Mouse (Mus musculus): ENCODE data around the gene Cit.

The Cit gene

DNA sequence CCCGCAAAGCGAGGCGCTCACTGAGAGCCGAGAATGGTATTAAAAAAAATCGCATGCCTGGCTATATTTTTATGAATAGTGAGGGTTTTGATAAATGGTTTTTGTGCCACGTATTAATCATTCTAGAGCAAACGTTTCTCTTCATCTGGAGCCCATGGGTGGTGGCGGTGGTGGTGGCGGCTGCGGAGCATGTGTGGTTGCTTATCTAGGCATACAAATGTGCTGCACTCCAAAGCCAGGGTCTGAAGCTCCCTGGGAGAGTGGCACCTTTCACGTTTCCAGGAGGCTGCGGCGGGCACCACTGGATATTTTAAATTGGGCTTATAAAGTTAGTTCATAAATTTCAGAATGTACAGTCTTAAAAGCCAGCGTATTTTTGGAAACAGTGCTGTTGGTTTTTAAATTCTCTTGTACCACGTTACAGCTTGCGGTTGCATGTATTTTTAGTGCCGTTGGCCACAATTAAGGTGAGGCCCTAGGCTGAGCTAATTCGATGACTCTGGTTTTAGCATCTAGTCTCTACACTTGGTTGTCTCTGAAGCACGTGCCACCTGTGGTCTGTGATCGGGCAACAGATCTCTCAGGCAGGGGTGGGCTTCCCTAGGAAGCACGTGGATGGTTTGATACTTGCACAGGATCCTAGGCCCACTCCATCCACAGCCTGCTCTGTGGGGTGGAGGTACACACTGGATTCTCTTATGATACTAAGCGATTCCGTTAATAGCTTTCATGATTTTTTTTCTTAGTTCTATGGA lies 73.7 kb downstream of the Cit start:
- DNase-seq: no peak

DNA sequence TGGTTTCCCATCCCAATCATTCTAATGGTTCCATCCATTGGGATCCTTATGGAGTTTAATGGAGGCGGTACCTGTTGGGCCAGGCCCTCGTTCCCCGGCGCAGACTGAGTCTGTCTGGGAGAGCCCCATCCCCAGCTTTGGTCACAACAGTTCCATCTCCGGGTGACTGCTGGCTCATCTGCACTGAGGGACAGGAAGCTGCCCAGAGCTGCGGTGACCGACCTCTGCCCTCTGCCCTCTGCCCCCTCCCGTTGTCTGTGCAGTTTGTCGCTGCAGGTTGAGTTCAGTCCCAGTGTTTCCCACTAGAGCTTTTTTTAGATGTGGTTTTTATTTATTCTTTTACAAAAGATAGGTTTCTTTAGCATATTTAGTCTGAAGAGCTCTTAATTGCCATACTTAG lies 76.9 kb downstream of the Cit start:
- DNase-seq: no peak

DNA sequence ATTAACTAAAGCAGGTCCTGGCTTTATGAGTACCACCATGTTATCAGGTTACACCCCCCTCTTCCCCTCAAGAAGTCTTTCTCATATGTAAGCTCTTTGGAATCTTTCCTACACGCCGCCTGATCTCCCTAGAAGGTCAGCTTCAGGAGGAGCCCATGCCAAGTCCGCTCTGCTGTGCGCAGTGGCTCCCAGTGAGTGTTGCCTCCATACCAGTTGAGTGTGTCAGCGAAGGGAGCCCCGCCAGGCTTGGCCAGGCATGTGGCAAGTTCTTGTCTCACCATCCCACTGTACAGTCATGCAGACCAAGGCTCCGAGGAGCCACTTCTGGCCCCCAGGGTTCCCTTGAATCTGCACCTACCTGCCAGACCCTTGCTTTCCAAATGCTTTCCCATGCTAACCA lies 79.9 kb downstream of the Cit start:
- DNase-seq: no peak

DNA sequence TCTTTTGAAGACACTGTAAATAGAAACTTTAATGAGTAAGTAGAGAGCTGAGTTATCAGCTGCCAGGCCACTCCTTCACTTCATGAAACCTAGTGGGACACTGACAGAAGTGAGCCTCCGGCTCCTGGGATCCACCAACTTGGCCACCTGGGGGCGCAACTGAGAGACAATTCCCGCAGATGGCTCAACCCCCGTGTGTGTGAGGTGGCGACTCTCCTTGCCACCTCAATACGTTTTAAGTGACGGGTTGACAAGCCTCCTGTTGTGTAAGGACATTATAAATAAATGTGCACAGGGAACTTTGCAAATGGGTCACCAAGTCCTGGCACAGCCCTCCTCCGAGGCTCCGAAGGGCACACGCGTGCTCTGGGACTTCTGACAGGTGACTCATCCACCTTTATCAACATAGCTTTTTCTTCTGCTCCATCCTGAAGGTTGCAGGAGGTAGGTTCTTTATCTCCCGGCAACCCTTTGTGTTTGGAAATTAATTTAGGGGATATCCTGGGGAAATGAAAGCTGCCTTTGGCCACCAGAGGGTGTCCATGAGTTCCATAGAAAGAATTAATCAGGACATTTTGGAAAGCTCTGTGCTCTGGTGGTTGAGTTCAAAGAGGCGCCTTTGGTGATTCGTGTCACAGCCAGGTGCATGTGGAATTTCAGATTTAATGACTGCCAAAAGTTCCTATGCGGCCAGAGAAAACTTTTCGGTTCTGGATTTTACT lies 83.9 kb downstream of the Cit start:
- peak; percentile 29 to 58 for DNase-seq

DNA sequence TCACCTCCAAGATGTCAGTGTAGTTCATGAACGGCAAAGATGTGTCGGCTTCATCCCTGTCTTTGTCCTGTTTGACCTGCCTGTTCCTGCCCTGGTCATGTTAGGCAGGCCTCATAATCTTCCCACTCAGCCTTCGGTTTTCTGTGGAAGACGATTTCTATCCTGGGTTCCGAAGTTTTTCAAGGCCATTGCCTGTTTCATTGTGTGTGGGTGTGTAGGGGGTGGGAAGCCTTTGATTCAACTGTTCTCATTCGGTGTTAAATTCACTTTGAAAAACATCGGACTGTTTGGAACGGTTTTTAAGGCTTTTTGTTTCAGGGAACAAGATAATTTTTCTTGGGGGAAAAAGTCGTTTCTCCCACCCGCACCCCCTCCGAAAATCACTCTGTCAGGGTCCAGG lies 87.2 kb downstream of the Cit start:
- DNase-seq: no peak

DNA sequence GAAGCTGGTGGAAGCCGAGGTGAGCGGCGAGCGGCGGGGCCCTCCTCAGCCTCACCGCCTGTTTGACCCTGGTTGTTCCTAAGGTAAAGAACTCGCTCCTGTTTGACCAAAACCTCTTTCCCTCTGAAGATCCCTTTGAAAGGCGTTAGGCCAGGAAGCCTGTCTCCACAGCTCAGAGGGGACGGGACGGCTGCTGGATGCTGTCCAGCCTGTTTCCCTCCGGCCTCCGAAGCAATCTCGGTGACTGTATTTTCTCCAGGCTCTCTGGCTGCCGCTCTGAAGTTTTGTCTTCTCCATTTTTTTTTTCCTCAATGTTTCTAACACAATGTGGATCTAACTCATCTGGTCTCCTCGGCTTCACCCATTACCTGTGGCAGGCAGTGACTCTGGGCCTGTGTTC lies 91.8 kb downstream of the Cit start:
- DNase-seq: no peak

DNA sequence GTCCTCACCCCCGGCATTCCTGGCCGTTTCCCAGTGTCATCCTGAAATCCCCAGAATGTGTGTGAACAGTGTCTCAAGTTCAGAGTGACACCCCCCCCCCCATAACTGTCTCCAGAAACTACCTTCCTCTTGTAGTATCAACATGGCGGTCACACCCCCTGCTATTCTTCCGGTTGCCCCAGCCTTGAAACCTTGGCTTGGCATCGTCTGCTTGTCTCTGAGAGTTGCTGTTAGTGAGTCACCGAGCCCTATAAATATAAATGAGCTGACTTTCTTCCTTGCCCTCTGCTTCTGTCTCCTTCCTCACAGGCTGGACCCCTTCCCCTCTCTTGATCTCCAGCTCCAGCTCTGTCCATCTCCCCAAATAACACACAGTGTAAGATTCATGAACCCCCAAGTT lies 92.5 kb downstream of the Cit start:
- DNase-seq: no peak

DNA sequence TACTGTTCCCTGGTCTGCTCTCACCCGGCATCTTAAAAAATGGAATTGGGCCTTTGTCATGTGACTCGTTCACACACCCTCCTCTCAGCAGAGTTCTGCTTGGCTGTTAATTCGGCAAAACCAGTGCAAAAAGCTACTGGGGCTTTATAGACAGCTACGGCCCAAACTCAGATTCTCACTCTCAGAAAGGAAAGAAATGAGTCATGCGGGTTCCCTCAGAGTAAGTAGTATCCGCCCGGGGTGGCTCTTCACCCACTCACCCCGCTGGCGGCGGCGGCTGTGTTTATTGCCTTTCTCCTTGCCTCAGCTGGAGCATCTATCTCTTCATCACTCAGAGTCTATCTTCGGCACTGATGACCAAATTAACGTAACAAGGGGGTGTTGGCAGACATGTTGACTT lies 93.9 kb downstream of the Cit start:
- DNase-seq: no peak

DNA sequence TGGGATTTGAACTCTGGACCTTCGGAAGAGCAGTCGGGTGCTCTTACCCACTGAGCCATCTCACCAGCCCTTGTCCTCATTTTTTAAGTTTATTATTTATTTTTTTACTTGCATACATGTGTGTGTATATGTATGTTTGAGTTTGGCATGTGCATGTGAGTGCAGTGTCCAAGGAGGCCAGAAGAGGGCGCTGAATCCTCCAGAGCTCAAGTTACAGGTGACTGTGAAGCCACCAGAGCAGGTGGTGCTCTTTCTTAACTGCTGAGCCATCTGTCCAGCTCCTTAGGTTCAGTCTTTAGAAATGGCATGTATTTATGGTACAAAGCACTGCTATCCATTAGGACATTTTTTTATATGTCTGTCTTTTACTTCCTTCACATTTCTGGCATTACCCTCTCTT lies 97.3 kb downstream of the Cit start:
- DNase-seq: no peak

DNA sequence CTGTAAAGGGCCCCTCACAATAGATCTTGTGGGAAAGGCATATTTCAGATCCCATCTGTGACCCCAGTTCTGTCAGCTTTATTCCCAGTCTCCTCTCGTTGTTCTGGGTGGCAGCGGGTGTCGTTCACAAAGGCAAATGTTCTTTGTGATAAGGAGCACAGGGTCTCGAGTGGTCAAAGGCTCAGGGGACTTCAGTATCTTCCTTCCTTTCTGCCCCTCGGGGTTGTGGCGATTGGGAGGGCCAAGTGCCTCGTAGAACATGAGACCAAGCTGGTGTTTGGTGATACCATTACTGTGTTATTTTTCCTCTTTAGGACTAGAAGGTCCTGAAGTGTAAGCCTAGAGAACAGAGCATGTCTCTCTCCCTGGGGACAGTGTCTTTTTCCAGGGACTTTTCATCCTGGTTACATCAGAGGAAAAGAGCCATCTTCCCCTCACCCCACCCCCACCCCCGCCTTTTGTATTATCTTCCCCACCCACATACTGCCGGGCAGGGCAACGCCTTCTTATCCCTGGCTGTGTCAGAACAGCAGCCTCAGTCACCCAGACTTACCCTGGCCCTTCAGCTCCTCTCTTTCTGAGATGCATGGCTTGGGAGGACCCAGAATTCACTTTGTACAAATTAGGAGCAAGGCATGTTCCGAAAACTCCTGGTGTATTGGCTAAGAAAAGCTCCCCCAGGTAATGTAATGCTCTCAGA lies 99.9 kb downstream of the Cit start:
- DNase-seq: no peak

DNA sequence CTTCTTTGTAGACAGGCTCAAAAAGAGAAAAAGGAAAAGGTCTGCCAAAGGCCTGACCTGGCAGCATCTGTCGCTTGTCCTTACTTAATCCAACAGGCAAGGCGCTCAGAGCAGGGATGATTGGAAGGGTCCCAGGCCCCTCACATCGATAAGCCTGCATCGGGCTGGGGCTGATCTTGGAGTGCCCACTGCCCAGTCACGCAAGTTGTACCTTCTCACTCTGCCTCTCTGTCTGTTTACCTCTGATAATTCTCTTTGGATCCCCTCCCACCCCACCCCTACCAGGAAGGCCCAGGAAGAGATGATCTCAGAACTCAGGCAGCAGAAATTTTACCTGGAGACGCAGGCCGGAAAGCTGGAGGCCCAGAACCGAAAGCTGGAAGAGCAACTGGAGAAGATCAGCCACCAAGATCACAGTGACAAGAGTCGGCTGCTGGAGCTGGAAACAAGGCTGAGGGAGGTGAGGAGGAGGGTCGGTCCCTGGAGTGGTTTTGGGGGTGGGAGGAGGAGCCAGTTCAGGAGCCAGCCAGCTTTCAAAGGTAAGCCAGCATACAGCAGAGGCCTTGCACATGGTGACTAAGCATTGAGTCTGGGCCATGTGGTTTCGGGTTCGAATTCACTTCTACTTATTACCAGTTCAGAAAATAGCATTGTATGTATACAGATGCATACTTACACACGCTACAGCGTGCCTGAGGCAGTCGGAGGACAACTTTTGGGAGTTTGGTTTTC lies 102.7 kb downstream of the Cit start:
- no peak for DNase-seq

DNA sequence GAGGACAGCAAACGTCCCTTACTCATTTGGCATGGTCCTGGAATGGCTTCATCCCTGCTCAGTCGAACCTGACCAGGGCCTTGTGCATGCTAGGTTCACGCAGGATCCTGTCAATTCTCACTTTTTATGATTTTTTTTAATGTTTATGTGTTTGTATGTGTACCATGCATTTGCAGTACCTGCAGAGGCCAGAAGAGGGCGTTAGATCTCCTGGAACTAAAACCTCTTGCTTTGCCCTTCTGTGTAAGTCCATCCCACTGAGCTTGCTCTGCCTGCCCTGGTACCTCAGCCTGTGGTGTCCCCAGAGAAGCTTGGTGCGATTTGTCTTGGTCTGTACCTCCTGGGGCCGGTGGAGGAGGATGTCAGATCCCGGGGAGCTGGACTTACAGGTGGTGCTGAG lies 105.9 kb downstream of the Cit start:
- no peak for DNase-seq

DNA sequence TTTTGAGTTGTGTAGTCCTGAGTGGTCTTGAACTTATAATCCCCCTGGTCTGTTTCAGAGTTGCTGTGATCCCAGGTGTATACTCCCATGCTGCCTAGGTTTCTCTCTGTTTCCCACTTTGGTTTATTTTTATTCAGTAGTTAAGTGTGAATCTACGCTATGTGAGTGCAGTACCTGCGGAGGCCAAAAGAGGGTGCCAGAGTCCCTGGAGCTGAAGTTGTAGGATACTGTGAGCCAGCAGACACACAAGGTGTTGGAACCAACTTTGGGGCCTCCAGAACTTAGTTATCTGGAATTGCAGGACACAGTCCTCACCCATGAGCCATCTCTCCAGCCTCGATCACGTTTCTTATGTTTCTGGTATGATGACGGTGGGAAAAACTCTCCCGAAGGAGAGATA lies 108.1 kb downstream of the Cit start:
- no peak for DNase-seq

DNA sequence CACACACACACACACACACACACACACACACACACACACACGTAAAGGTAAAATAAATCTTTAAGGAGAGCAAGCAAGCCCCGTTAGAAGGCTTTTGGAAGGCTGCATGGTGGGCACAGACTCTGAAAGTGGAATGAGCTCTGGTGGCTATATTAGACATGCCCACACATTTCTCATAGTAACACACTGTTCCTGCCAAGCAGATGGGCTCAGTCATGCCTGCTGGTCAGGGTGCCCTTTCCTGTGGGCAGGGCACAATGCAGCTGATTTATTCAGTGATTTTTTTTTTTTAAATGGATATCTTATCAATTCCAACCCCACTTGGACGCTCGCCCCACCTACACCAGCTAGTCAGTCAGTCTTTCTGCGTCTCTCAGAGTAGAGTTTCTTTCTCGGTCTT lies 109.0 kb downstream of the Cit start:
- no peak for DNase-seq

DNA sequence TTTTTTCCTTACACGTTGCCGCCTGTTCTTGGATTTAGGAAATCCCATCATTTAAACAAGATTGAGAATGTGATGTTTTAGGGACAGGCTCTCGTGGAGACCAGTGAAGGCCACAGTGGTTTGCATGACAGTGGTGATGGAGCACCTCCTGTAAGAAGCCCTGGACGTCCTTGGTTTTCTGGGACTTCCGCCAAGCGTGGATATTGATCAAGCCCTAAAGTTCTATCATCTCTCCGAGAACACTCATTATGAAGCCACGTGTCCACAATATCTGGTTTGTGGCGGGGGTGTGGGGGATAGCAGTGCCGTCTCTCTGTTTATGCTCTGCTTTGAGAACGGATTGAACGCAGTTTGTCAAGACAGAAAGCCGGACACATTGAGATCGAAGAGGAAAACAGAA lies 109.5 kb downstream of the Cit start:
- no peak for DNase-seq

DNA sequence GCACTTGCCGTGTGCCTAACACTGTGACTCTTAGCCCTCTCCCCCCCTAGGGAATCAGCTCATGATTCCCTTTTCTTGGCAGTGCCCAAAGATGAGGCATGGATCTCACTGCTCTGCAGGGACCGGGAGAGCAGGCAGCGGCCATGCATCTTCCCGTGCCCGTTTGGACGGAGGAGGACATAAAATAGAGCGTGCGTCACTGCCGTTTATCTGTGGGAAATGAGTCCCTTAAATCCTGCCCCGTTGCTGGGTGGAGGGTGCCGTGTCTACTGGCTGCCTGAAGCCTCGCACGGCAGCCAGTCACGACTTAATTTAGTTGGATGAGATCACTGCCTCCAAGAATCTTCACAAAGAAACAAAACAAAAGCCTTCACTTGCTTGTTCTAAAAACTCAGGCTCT lies 110.1 kb downstream of the Cit start:
- no peak for DNase-seq

DNA sequence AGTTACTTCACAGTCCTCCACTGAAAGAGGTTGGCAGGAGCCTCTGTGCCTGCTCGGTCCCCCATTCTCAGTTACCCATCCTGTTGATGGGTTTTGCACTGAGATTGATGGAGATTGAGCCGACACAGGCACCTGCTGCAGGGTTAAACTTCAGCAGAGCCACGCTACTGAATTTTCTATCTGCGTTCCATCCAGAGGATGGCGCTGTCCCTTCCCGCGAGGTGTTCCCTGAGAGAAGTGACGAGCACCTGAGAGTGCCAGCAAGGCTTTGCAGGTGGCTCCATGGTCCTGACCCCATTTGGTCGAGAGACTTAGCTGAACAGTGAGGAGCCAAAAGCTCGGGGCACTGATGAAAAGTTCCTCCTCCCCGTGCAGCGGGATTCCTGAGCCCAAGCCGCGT lies 111.0 kb downstream of the Cit start:
- no peak for DNase-seq

DNA sequence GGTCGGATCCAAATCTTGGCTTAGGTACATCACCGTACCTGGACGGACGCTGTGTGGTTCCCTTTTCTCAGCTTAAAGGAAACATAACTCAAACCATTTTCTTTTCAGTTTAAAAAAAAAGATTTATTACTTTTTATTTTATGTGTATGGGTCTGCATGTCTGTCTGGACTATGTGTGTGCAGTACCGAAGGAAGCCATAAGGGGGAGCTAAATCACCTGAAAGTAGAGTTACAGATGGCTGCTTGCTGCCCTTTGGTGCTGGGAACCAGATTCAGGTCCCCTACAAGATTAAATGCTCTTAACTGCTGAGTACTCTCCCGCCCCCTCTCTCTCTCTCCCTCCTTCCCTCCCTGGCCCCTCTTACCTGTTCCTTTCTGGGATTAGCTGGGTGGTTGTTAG lies 112.1 kb downstream of the Cit start:
- no peak for DNase-seq

DNA sequence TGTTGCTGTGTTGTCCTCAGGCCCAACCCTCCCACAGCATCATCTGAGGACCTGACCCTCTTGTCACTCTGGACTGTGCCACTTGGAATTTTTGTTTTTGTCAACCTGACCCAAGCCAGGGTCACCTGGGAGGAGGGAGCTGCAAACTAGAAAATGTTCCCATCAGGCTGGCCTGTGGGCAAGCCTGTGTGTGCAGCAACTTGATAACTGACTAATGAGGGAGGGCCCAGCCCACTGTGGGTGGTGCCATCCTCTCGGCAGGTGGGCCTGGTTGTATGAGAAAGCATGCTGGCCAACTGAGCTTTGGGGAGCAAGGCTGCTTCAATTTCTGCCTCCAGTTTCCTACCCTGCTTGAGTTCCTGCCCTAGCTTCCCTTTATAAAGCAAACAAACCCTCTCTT lies 113.3 kb downstream of the Cit start:
- DNase-seq: no peak

DNA sequence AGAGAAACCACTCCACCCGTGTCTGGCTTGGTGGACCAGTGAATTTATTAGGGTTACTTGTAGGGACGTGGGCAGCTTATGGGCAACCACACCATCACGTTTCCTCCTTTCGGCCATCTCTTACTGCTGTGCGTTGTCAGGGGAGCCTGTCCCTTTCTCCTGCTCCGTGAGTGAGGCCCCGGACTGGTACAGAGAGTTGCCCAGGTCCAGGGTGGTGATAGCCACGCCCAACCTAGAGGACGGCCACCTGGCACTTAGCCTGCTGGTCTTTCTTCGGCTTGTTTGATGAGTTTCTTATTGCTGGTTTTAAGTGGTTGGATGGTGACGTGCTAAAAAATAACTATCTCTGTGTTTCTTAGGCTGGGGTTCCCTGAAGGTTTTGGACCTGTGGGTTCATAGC lies 113.7 kb downstream of the Cit start:
- DNase-seq: no peak

DNA sequence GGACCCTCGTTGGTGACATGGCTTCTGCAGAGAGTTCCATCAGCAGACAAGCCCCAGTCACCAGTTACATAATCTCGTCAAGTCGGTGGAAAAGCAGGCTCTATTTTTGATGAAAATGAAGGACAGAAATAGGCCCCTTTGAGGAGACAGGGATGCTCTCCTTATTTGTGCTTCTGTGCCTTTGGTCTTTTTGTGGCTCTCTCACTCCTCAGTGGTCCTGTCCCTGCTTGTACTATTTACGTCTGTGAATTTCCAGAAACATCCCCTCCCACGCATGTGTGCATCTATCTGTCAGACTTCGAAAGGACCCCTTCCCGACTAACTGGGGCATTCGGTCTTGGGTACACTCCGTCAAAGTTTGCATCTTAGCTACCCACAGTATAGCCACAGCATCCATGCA lies 116.7 kb downstream of the Cit start:
- no peak for DNase-seq

DNA sequence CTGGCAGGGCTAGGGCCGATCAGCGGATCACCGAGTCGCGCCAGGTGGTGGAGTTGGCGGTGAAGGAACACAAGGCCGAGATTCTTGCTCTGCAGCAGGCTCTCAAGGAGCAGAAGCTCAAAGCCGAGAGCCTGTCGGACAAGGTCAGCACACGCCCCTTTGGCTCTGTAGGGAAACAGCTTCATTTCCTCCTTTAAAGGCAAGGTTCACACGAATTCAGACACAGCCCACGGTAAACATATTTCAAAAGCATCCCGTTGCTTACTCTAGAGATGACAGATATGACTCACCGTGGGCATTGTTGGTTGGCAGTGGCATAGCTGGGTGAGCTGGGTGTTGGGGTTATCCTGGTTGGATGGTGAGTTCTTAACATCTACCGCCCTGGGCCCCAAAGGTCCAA lies 126.2 kb downstream of the Cit start:
- DNase-seq: no peak

DNA sequence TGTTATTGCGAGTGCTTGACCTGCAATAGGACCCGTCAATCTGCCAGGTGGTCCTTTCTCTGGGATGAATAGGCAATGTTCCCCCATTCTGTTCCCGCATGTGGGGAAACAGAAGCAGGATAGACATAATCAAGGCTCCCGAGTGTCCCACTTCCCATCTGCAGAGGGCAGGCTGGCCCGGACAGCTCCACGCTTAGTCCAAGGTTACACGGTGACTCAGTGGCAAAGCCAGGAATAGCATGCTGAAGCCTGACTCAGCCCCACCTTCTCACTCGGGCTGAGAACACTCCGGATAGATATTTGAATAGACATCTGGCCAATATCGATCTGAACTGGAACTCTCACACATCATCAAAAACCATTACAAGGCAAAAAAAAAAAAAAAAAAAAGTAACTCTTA lies 130.6 kb downstream of the Cit start:
- DNase-seq: no peak

DNA sequence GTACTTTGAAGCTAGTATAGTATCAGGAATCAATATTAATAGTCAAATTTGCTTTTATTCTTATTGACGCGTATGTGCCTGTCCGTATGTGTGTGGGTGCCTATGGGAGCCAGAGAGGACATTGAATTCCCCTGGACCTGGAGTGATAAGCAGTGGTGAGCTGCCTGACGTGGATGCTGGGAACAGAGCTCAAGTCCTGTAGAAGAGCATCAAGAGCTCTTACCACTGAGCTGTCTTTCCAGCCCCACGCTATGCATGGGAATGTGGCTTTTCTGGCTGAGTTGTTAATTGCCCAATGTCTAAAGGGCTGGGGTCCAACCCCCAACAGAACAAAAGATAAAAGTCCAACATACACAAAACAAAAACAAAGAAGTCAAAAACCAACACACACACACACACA lies 131.4 kb downstream of the Cit start:
- no peak for DNase-seq
